Mouse (Mus musculus) left cerebral cortex, postnatal 25 days (tissue): ENCODE measurements at regions not wholly inside any gene's neighbourhood (a gene's known extent, or its start where the extent isn't known, plus 50 kb on each side); places are given as distances from the start of the nearest gene placed in this dataset.

ENCODE experiments used
- DNase-seq, 2 experiments: peaks; one replicate each; pipeline ENCODE4 v3.0.0; 2022; ENCODE audit warnings: low spot score in 2 of 2, mixed read lengths in 1 of 2
- intact Hi-C: fragments of 180-260 bp; cut with DNase I; formaldehyde crosslinking; loops from one replicate; pipeline ENCODE4 v1.15.1; 2025

DNA sequence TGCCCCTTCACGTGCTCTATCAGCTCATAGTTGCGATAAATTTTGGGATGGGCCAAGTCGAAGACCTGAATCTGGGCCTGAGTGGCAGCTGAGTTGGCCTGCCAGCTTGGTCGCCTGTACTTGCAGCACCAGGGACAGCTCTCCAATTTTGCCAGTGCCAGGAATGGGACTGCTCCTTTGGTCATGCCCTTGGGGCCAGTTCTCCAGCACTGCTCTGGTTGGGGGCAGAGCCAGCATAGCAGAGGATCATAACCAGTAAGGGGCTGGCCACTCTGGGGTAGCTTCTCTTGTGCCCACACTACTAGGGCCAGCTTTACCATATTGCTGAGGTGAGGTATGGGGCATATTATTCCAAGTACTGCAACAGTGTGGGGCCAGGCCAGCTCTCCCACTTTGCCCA lies 397.0 kb upstream of the Cadm2 start:
- intact Hi-C loops, result no loop called here

GRCm38 (mm10) chr16:67989671-67990070 lies 369.0 kb upstream of the Cadm2 start:
- no peak for DNase-seq
- intact Hi-C loops, result no loop called here

More for the DNA sequence above, 397.0 kb upstream of the Cadm2 start:
- no peak for DNase-seq

DNA sequence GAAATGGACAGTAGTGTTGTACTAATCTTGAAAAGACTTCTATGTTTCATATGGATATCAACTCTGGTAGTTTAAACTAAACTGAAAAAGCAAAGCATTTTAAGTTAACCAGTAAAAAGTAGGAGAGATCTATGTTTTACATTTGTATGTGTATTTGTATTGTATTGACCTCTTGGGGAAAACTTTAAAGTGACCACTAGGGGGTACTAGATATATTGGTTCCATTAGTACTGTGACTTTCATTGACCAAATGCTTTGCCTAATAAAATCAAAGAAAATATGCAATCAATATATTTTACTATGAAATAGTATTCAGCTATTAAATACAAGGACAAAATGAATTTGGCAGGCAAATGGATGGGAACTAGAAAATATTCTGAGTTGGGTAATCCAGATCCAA lies 355.9 kb upstream of the Cadm2 start:
- intact Hi-C loops, result no loop called here
- no peak for DNase-seq

- peak; percentile 30 to 56 for DNase-seq
- intact Hi-C loops, result loop anchor here (1.0 kb wide), 1 partner anchor 348 kb away; the partner anchor contains the start of gene Cadm2
These were observed 347.8 kb upstream of the Cadm2 start for GRCm38 (mm10) chr16:67968311-67969145.

DNA sequence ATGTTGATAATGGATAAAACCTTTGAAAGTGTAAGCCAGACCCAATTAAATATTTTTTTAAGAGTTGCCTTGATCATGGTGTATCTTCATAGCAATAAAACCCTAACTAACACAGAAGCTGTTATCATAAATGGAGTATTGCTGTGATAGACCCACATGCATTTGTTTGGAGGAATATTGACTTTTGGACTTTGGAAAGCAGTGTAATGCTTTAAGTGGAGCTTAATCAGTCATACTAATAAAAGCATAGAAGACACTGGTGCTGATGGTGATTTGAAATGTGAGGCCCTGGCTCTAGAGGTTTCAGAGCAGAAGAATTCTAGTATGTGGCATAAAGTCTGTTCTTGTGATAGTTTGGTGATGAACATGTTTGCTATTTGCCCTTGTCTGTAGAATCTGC lies 328.4 kb upstream of the Cadm2 start:
- intact Hi-C loops, result no loop called here
- no peak for DNase-seq

- DNase-seq, result no peak
- intact Hi-C loops, result no loop called here
These were observed 323.7 kb upstream of the Cadm2 start for GRCm38 (mm10) chr16:67944406-67944805.

- DNase-seq, result no peak
- intact Hi-C loops, result no loop called here
These were observed 298.5 kb upstream of the Cadm2 start for GRCm38 (mm10) chr16:67919175-67919574.

GRCm38 (mm10) chr16:67871304-67872022 lies 250.8 kb upstream of the Cadm2 start:
- peak in 1 of 2 experiments; percentile 15 for DNase-seq
- intact Hi-C loops, result no loop called here

GRCm38 (mm10) chr16:67850201-67850600 lies 229.5 kb upstream of the Cadm2 start:
- intact Hi-C loops, result no loop called here
- DNase-seq, result peak; percentile 5 to 46

- intact Hi-C loops, result no loop called here
- no peak for DNase-seq
These were observed 223.8 kb upstream of the Cadm2 start for GRCm38 (mm10) chr16:67844481-67844880.

DNA sequence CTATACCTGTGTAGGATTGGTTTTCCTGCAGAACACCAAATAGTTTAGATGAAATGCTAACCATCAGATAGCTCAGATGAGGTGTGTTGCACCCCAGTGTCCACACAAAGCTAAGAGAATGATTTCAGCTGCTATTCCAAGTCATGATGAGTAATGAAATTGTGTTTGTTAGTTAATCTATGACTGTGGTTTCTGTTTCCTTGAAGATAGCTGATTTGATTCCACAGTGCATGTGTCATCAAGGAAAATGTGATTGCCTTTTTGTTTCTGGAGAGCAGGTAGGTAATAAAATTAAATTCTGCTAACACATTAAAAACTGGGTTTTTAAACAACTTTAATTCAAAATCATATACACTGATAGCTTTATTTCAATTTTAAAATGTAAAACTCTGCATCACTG lies 176.5 kb upstream of the Cadm2 start:
- intact Hi-C loops, result no loop called here
- no peak for DNase-seq

GRCm38 (mm10) chr16:67776091-67776490 lies 155.4 kb upstream of the Cadm2 start:
- intact Hi-C loops, result no loop called here
- peak; percentile 9 to 19 for DNase-seq

DNA sequence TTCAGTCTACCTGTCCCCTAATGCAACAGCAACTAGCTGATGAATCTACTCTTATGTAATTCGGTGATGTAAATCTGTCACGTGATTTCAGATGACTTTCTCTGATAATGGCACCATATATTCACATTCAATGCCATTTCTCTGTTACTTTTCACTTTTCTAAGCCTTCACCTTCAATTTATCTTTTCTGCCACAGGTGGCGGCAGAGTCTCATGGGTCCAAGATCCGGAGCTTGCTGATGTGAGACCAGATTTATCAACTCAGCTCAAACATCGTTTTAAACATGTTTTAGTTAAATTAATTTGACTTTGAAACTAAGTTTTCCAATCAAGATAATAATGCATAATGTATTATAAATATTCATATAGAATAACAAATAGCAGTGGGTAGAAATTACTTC lies 148.4 kb upstream of the Cadm2 start:
- intact Hi-C loops, result no loop called here
- DNase-seq, result peak; percentile 4 to 27

DNA sequence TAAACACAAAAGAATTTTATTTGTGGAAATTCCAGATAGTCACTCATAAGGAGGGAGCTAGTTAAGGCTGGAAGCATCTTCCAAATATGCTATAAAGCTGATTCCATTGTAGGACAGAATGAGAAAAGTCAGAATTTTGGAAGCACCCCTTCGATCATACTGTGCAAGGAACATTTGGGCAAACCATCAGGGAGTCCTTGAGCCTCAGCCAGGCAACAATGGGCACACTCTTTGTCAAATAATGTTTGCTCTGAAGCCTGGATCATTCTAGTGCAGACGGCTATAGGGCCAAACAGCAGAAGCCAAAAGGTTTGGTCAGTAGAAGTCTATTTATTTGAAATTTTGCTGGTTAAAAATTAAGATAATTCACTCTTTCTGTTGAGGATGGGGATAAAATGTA lies 114.7 kb upstream of the Cadm2 start:
- intact Hi-C loops, result no loop called here
- DNase-seq, result no peak

- no peak for DNase-seq
- intact Hi-C loops, result no loop called here
These were observed 77.9 kb upstream of the Cadm2 start for GRCm38 (mm10) chr16:67698619-67699018.
